ENCODE assay signal across 24 mouse cellular contexts in genomic region chr2:52981126-52981525, GRCm38 (mm10).
DNase-seq lines count a peak whose midpoint lies in the region; ATAC-seq and TF ChIP-seq lines count a peak whose summit lies in the region.
"Had no signal": no experiment of that assay in that cellular context is flagged by ENCODE, and none has a peak within 500 bp of the region (broad histone marks: within the 10 kb centered on the region; RNA-seq: fewer than 3 reads in every experiment).

No protein-coding gene starts in this region.

- no peaks in the 10 kb centered on the region for H3K9me3 ChIP-seq in embryonic facial prominence, embryonic 13.5 days
- H3K9me3 ChIP-seq in embryonic facial prominence, embryonic 10.5 days: no peaks in the 10 kb centered on the region
- no peaks in the 10 kb centered on the region for H3K9me3 ChIP-seq in embryonic facial prominence, embryonic 14.5 days (ENCODE audit: control insufficient read depth, low read length)
- H3K9me3 ChIP-seq in limb, embryonic 15.5 days: no peaks in the 10 kb centered on the region
- H3K9me3 ChIP-seq: forebrain, embryonic 13.5 days; hindbrain, embryonic 10.5 days; hindbrain, embryonic 15.5 days; liver, embryonic 13.5 days had no signal

- peak overlapping the region; percentile 60 for H3K27ac ChIP-seq in embryonic facial prominence, embryonic 13.5 days
- H3K27ac ChIP-seq in embryonic facial prominence, embryonic 10.5 days (replicated peaks): no peak overlapping the region
- H3K27ac ChIP-seq in left cerebral cortex, adult 2 months: 0 out of 2 replicates have a peak overlapping the region, but pooled peaks have one; percentile 33
- peak overlapping the region; percentile 69 for H3K27ac ChIP-seq in embryonic facial prominence, embryonic 14.5 days (replicated peaks; ENCODE audit: low read depth, low read length)
- peak overlapping the region; percentile 80 for H3K27ac ChIP-seq in limb, embryonic 15.5 days
- H3K27ac ChIP-seq: forebrain, embryonic 13.5 days; hindbrain, embryonic 10.5 days; kidney, postnatal 0 days; liver, embryonic 13.5 days had no signal

- no peak for DNase-seq in embryonic facial prominence, embryonic 10.5 days (ENCODE audit: low spot score)
- no peak for DNase-seq in left cerebral cortex, adult 2 months (ENCODE audit: extremely low spot score in 1 of 2, low spot score in 2 of 2)
- DNase-seq in left cerebral cortex, postnatal 10 days (ENCODE audit: extremely low spot score in 1 of 2, low spot score in 2 of 2): no peak
- DNase-seq in embryonic facial prominence, embryonic 14.5 days (ENCODE audit: low spot score): peak; percentile 63
- DNase-seq in thymus, postnatal 4 days: no peak
- DNase-seq in cerebellum, postnatal 10 days: no peak
- DNase-seq: adrenal gland, postnatal 14 days; cerebellum, adult 18-20 months; cerebellum, postnatal 14 days; heart, postnatal 14 days; kidney, adult 18-20 months; kidney, postnatal 4 days; liver, embryonic 13.5 days; lung, adult 18-20 months; lung, postnatal 4 days; midbrain, embryonic 14.5 days; thymus, postnatal 14 days had no signal

- no peak for TF ChIP-seq CTCF in left cerebral cortex, adult 2 months (IDR thresholded peaks at IDR 0.05)

- H3K4me1 ChIP-seq in embryonic facial prominence, embryonic 13.5 days: peaks cover 59% of the 10 kb centered on the region
- peaks cover 39% of the 10 kb centered on the region for H3K4me1 ChIP-seq in embryonic facial prominence, embryonic 10.5 days
- H3K4me1 ChIP-seq in embryonic facial prominence, embryonic 14.5 days (ENCODE audit: control insufficient read depth, insufficient read depth, low read length): peaks cover 53% of the 10 kb centered on the region
- H3K4me1 ChIP-seq in limb, embryonic 15.5 days: peaks cover 64% of the 10 kb centered on the region
- H3K4me1 ChIP-seq: liver, embryonic 13.5 days had no signal

- no peak overlapping the region for H3K4me2 ChIP-seq in embryonic facial prominence, embryonic 13.5 days
- H3K4me2 ChIP-seq in embryonic facial prominence, embryonic 14.5 days (ENCODE audit: low read depth, low read length): no peak overlapping the region
- H3K4me2 ChIP-seq in limb, embryonic 15.5 days: no peak overlapping the region
- H3K4me2 ChIP-seq: forebrain, embryonic 13.5 days; hindbrain, embryonic 15.5 days; liver, embryonic 13.5 days had no signal

- intact Hi-C loops in left cerebral cortex, adult 2 months (cut with DNase I): loop anchor here (2.0 kb wide), 1 partner anchor 122 kb away; no protein-coding TSS in a partner anchor
- intact Hi-C loops in left cerebral cortex, postnatal 10 days (cut with DNase I): no loop called here

- WGBS in embryonic facial prominence, embryonic 13.5 days: 58% methylated on average over 7 of the region's 7 CpGs
- WGBS in embryonic facial prominence, embryonic 10.5 days: 88% methylated on average over 7 of the region's 7 CpGs
- WGBS in embryonic facial prominence, embryonic 14.5 days: 58% methylated on average over 7 of the region's 7 CpGs
- WGBS in limb, embryonic 15.5 days: 32% methylated on average over 7 of the region's 7 CpGs

- no peak for ATAC-seq in embryonic facial prominence, embryonic 13.5 days (ENCODE audit: insufficient number of reproducible peaks, insufficient read depth, low FRiP score, low TSS enrichment, low read depth)
- ATAC-seq in embryonic facial prominence, embryonic 14.5 days (ENCODE audit: low read depth): no peak
- no peak for ATAC-seq in limb, embryonic 15.5 days (ENCODE audit: insufficient number of reproducible peaks, low FRiP score, low TSS enrichment, low read depth)
- ATAC-seq: forebrain, embryonic 13.5 days; lung, postnatal 0 days had no signal

- no peak overlapping the region for H3K9ac ChIP-seq in embryonic facial prominence, embryonic 13.5 days
- H3K9ac ChIP-seq in embryonic facial prominence, embryonic 14.5 days (ENCODE audit: low read depth, low read length): no peak overlapping the region
- H3K9ac ChIP-seq in limb, embryonic 15.5 days: no peak overlapping the region
- H3K9ac ChIP-seq: forebrain, embryonic 13.5 days; hindbrain, embryonic 15.5 days; liver, embryonic 13.5 days had no signal

- H3K36me3 ChIP-seq in embryonic facial prominence, embryonic 13.5 days: no peaks in the 10 kb centered on the region
- H3K36me3 ChIP-seq in embryonic facial prominence, embryonic 10.5 days (replicated peaks): no peaks in the 10 kb centered on the region
- H3K36me3 ChIP-seq in embryonic facial prominence, embryonic 14.5 days (ENCODE audit: control insufficient read depth, insufficient read depth, low read length): no peaks in the 10 kb centered on the region
- no peaks in the 10 kb centered on the region for H3K36me3 ChIP-seq in limb, embryonic 15.5 days
- H3K36me3 ChIP-seq: hindbrain, embryonic 10.5 days; hindbrain, embryonic 15.5 days; liver, embryonic 13.5 days had no signal

- no peak overlapping the region for H3K4me3 ChIP-seq in embryonic facial prominence, embryonic 13.5 days
- no peak overlapping the region for H3K4me3 ChIP-seq in embryonic facial prominence, embryonic 10.5 days
- no peak overlapping the region for H3K4me3 ChIP-seq in left cerebral cortex, adult 2 months
- no peak overlapping the region for H3K4me3 ChIP-seq in embryonic facial prominence, embryonic 14.5 days (ENCODE audit: low read depth, low read length)
- no peak overlapping the region for H3K4me3 ChIP-seq in limb, embryonic 15.5 days
- H3K4me3 ChIP-seq: forebrain, embryonic 13.5 days; hindbrain, embryonic 10.5 days; hindbrain, embryonic 15.5 days; liver, embryonic 13.5 days had no signal

- H3K27me3 ChIP-seq in embryonic facial prominence, embryonic 13.5 days: no peaks in the 10 kb centered on the region
- H3K27me3 ChIP-seq in embryonic facial prominence, embryonic 10.5 days (replicated peaks; ENCODE audit: low read depth, poor library complexity, severe bottlenecking): no peaks in the 10 kb centered on the region
- no peaks in the 10 kb centered on the region for H3K27me3 ChIP-seq in embryonic facial prominence, embryonic 14.5 days (replicated peaks; ENCODE audit: control insufficient read depth, insufficient read depth, low read length)
- H3K27me3 ChIP-seq in limb, embryonic 15.5 days: no peaks in the 10 kb centered on the region
- H3K27me3 ChIP-seq: forebrain, embryonic 13.5 days; hindbrain, embryonic 15.5 days; liver, embryonic 13.5 days had no signal
